9 mouse cellular contexts compared by ENCODE assay signal in the genomic region with DNA sequence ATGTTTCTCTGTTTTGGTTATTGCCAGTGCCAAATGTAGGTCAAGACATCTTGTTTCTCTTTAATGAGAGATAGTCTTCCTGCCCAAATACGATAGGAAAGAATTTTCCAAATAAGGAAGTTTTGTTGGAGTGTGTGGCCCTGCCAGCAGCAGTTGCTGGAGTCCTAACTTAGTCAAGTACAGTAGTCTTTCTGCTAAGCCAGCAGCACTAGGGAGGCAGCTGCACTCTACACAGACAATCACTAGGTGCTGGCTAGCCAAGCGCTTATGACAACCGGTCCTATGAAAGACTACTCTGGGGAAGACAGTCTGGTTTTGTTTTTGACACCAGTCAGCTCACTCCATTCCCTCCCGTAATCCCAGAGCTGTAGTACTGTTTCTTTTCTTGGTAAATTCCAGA. TPM values are rescaled to one million over a fixed set of nuclear protein-coding genes. Genes with fewer than 3 reads are reported as not detected.
A peak's percentile ranks its signal among the peaks of the same experiment; 100 is the strongest.
DNase-seq lines count a peak whose midpoint lies in the region; ATAC-seq lines count a peak whose summit lies in the region.
"Had no signal": no experiment of that assay in that cellular context is flagged by ENCODE, and none has a peak within 500 bp of the region (broad histone marks: within the 10 kb centered on the region; RNA-seq: fewer than 3 reads in every experiment).

No protein-coding gene starts in this region.

- H3K27ac ChIP-seq in kidney, embryonic 15.5 days: 0 out of 2 replicates have a peak overlapping the region, but pooled peaks have one; percentile 24
- peak overlapping the region; percentile 71 for H3K27ac ChIP-seq in heart, embryonic 12.5 days (ENCODE audit: poor library complexity, severe bottlenecking)
- H3K27ac ChIP-seq in midbrain, embryonic 11.5 days (ENCODE audit: low read depth, low read length): no peak overlapping the region
- no peak overlapping the region for H3K27ac ChIP-seq in hindbrain, embryonic 11.5 days (ENCODE audit: low read depth, low read length)

- WGBS in kidney, embryonic 15.5 days: 46% methylated on average over 4 of the region's 4 CpGs
- 22% methylated on average over 4 of the region's 4 CpGs for WGBS in heart, embryonic 12.5 days
- 75% methylated on average over 4 of the region's 4 CpGs for WGBS in midbrain, embryonic 11.5 days
- 83% methylated on average over 4 of the region's 4 CpGs for WGBS in hindbrain, embryonic 11.5 days

- H3K9ac ChIP-seq in kidney, embryonic 15.5 days: no peak overlapping the region
- H3K9ac ChIP-seq in heart, embryonic 12.5 days: peak overlapping the region; percentile 56; the same call in 1 of the 2 replicates
- no peak overlapping the region for H3K9ac ChIP-seq in midbrain, embryonic 11.5 days (ENCODE audit: low read length)
- H3K9ac ChIP-seq in hindbrain, embryonic 11.5 days (ENCODE audit: low read depth, low read length): no peak overlapping the region

- no peaks in the 10 kb centered on the region for H3K27me3 ChIP-seq in kidney, embryonic 15.5 days
- H3K27me3 ChIP-seq in heart, embryonic 12.5 days (replicated peaks): no peaks in the 10 kb centered on the region
- no peaks in the 10 kb centered on the region for H3K27me3 ChIP-seq in midbrain, embryonic 11.5 days (ENCODE audit: control insufficient read depth, insufficient read depth, low read length)
- no peaks in the 10 kb centered on the region for H3K27me3 ChIP-seq in hindbrain, embryonic 11.5 days (ENCODE audit: control insufficient read depth, insufficient read depth, low read length)

- no peaks in the 10 kb centered on the region for H3K9me3 ChIP-seq in kidney, embryonic 15.5 days (replicated peaks)
- H3K9me3 ChIP-seq in heart, embryonic 12.5 days (replicated peaks): no peaks in the 10 kb centered on the region
- no peaks in the 10 kb centered on the region for H3K9me3 ChIP-seq in midbrain, embryonic 11.5 days (ENCODE audit: control insufficient read depth, low read length)
- no peaks in the 10 kb centered on the region for H3K9me3 ChIP-seq in hindbrain, embryonic 11.5 days (ENCODE audit: control insufficient read depth, low read length)

- H3K4me2 ChIP-seq in kidney, embryonic 15.5 days: no peak overlapping the region
- H3K4me2 ChIP-seq in heart, embryonic 12.5 days: 0 out of 2 replicates have a peak overlapping the region, but pooled peaks have one; percentile 13
- no peak overlapping the region for H3K4me2 ChIP-seq in midbrain, embryonic 11.5 days
- H3K4me2 ChIP-seq in hindbrain, embryonic 11.5 days (replicated peaks; ENCODE audit: low read depth, low read length): no peak overlapping the region

- ATAC-seq in kidney, embryonic 15.5 days (replicated peaks; ENCODE audit: low FRiP score): no peak
- no peak for ATAC-seq in heart, embryonic 12.5 days (ENCODE audit: insufficient number of reproducible peaks, low FRiP score)
- no peak for ATAC-seq in midbrain, embryonic 11.5 days (ENCODE audit: low FRiP score)
- no peak for ATAC-seq in hindbrain, embryonic 11.5 days (ENCODE audit: low FRiP score)

- no peaks in the 10 kb centered on the region for H3K36me3 ChIP-seq in kidney, embryonic 15.5 days
- no peaks in the 10 kb centered on the region for H3K36me3 ChIP-seq in heart, embryonic 12.5 days
- no peaks in the 10 kb centered on the region for H3K36me3 ChIP-seq in midbrain, embryonic 11.5 days (ENCODE audit: control insufficient read depth, insufficient read depth, low read length)
- H3K36me3 ChIP-seq in hindbrain, embryonic 11.5 days (ENCODE audit: control insufficient read depth, insufficient read depth, low read length): no peaks in the 10 kb centered on the region

- H3K4me3 ChIP-seq in kidney, embryonic 15.5 days (replicated peaks): no peak overlapping the region
- H3K4me3 ChIP-seq in heart, embryonic 12.5 days: no peak overlapping the region
- H3K4me3 ChIP-seq in midbrain, embryonic 11.5 days (ENCODE audit: low read depth, low read length): no peak overlapping the region
- H3K4me3 ChIP-seq in hindbrain, embryonic 11.5 days (ENCODE audit: low read depth, low read length): no peak overlapping the region
- H3K4me3 ChIP-seq: erythroblast, embryonic 14.5 days had no signal

- no peak for DNase-seq in kidney, postnatal 25 days
- peak; percentile 66 for DNase-seq in Muller cell, postnatal 12 days (ENCODE audit: inconsistent ontology term)
- peak; percentile 19 for DNase-seq in lung, postnatal 25 days (ENCODE audit: low spot score)
- DNase-seq in midbrain, embryonic 11.5 days (ENCODE audit: low spot score, missing footprints): no peak
- DNase-seq in hindbrain, embryonic 11.5 days (ENCODE audit: low spot score): no peak
- DNase-seq: cerebellum, postnatal 25 days had no signal

- H3K4me1 ChIP-seq in kidney, embryonic 15.5 days: peaks cover 23% of the 10 kb centered on the region
- peaks cover 25% of the 10 kb centered on the region for H3K4me1 ChIP-seq in heart, embryonic 12.5 days (replicated peaks)
- no peaks in the 10 kb centered on the region for H3K4me1 ChIP-seq in midbrain, embryonic 11.5 days (ENCODE audit: control insufficient read depth, insufficient read depth, low read length)
- no peaks in the 10 kb centered on the region for H3K4me1 ChIP-seq in hindbrain, embryonic 11.5 days (replicated peaks; ENCODE audit: control insufficient read depth, insufficient read depth, low read length)

RNA-seq across cellular contexts. Expression of gene Vcl, which starts 35.4 kb away (rescaled TPM):
- 46.4 and 51.3 TPM in 2 replicates for polyA plus RNA-seq in kidney, embryonic 15.5 days (2015; fragmentation: Nextera tagmentation; extraction: Ambion mirVana)
- 108 and 115 TPM in 2 replicates for polyA plus RNA-seq in heart, embryonic 12.5 days (2016; fragmentation: Nextera tagmentation; extraction: Ambion mirVana)
- polyA plus RNA-seq in midbrain, embryonic 11.5 days (2014; fragmentation: Nextera tagmentation; extraction: Ambion mirVana): 27.0 and 29.4 TPM in 2 replicates
- 34.6 and 36.2 TPM in 2 replicates for polyA plus RNA-seq in hindbrain, embryonic 11.5 days (2014; fragmentation: Nextera tagmentation; extraction: Ambion mirVana)

RNA-seq across cellular contexts. Expression of gene Plau, which starts 57.4 kb away (rescaled TPM):
- 10.7 and 12.4 TPM in 2 replicates for polyA plus RNA-seq in kidney, embryonic 15.5 days (2015; fragmentation: Nextera tagmentation; extraction: Ambion mirVana)
- 0.77 and 1.1 TPM in 2 replicates for polyA plus RNA-seq in heart, embryonic 12.5 days (2016; fragmentation: Nextera tagmentation; extraction: Ambion mirVana)
- polyA plus RNA-seq in midbrain, embryonic 11.5 days (2014; fragmentation: Nextera tagmentation; extraction: Ambion mirVana): 0.22 and 0.40 TPM in 2 replicates
- 0.59 and 0.65 TPM in 2 replicates for polyA plus RNA-seq in hindbrain, embryonic 11.5 days (2014; fragmentation: Nextera tagmentation; extraction: Ambion mirVana)
- polyA plus RNA-seq: erythroblast, embryonic 14.5 days had no signal

Comparison
In these comparisons a context has a peak if more than half of its experiments do, and no peak if none do; other contexts are left out.
1. H3K27ac ChIP-seq: peak in kidney, embryonic 15.5 days (single experiment) and heart, embryonic 12.5 days (single experiment); none in midbrain, embryonic 11.5 days (single experiment) and hindbrain, embryonic 11.5 days (single experiment).
2. DNase-seq: peak in Muller cell, postnatal 12 days (single experiment) and lung, postnatal 25 days (single experiment); none in kidney, postnatal 25 days (0 of 2), midbrain, embryonic 11.5 days (single experiment) and hindbrain, embryonic 11.5 days (single experiment).